Mouse (Mus musculus) monocyte, adult 2 months (primary cell): Measurements from ENCODE around the gene Wnt11.

Experiments
- DNase-seq, 2 experiments: peaks; one replicate each; pipeline ENCODE4 v3.0.0; 2022; ENCODE audit warnings: low spot score in 2 of 2, low read depth in 1 of 2

The Wnt11 gene

GRCm38 (mm10) chr7:98834711-98835321, at the start of gene Wnt11:
Gene Wnt11 (plus strand): TSS chr7:98835112.
- DNase-seq, result no peak

- no peak for DNase-seq
These were observed 47.9 kb upstream of the Wnt11 start for GRCm38 (mm10) chr7:98786792-98787612.

DNA sequence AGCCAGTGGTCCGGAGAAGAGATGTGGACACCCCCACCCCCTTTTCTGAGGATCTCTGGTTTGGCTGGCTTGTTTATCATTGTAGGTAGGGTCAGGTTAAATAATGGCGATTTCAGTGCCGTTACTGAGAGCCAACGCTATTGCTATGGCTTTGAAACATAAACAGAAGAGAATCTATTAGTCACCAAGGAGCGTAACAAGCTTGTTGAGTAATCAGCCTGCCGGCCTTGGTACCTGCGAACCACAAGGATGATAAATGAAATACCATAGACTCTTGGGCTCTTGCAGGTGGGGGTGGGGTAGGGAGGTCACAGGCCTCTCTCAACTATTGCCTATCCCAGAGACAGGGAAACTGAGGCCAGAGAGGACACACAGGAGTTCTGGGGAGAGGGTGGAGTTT, 46.2 kb upstream of the Wnt11 start:
- DNase-seq, result no peak

DNA sequence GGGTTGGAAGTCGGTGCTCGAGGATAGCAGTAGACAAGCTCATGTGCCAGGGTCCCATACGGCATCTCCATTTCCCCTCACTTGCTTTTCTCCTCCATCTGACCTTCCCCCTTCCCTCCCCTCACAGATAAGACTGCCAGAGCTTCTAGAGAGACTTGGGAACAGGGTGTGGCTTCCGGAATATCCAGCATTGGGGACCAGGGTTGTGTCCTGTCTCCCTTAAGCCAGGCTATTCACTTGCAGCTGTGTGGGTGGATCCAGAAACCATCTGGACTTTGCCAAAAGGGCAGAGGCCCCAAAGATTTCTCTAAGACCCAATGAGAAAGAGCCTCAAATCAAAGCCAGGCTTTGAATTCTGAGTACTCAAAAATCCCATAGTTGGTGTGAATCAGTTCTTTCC, 45.8 kb upstream of the Wnt11 start:
- DNase-seq, result no peak

GRCm38 (mm10) chr7:98791864-98792263, 43.0 kb upstream of the Wnt11 start:
- no peak for DNase-seq

GRCm38 (mm10) chr7:98793811-98794210, 41.1 kb upstream of the Wnt11 start:
- DNase-seq, result no peak

GRCm38 (mm10) chr7:98794444-98794843, 40.5 kb upstream of the Wnt11 start:
- no peak for DNase-seq

- DNase-seq, result no peak
These were observed 39.3 kb upstream of the Wnt11 start for GRCm38 (mm10) chr7:98795637-98796036.

GRCm38 (mm10) chr7:98797347-98798133, 37.4 kb upstream of the Wnt11 start:
- DNase-seq, result no peak

DNA sequence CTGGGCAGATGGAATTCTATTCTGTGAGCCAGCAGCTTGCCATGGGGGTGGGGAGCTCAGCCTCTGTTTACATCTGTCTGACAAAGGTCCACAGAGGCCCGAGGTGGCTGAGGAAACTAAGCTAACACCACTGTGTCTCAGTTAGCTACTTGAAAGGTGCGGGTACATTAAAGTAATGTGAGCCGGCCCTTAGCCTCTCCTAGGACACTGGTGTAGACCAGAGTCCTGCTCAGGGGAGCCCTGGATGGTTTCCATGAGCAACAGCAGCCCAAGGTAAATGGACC, 36.8 kb upstream of the Wnt11 start:
- DNase-seq, result no peak

DNA sequence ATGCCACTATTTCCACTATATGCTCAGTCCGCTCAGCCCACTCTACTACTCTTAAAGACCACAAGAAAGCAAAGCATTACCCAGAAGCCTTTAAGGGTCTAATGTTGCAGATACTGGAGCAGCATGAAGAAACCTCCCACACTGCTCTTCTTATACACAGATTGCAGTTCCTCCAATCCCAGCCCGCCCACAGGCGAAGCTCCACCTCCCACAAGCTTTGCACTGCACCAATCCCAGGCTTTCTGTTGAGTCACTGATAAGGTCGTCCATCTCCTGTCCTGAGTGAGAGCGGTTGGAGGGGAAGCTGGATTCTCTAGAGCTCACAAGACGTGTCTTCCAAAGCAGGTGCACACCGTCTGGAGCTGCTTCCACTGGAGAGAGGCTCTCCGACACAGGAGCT, 34.5 kb upstream of the Wnt11 start:
- DNase-seq, result no peak

GRCm38 (mm10) chr7:98801086-98801485, 33.8 kb upstream of the Wnt11 start:
- peak in 1 of 2 experiments; percentile 17 for DNase-seq

- peak; percentile 15 to 36 for DNase-seq
These were observed 31.7 kb upstream of the Wnt11 start for GRCm38 (mm10) chr7:98803181-98803580.

DNA sequence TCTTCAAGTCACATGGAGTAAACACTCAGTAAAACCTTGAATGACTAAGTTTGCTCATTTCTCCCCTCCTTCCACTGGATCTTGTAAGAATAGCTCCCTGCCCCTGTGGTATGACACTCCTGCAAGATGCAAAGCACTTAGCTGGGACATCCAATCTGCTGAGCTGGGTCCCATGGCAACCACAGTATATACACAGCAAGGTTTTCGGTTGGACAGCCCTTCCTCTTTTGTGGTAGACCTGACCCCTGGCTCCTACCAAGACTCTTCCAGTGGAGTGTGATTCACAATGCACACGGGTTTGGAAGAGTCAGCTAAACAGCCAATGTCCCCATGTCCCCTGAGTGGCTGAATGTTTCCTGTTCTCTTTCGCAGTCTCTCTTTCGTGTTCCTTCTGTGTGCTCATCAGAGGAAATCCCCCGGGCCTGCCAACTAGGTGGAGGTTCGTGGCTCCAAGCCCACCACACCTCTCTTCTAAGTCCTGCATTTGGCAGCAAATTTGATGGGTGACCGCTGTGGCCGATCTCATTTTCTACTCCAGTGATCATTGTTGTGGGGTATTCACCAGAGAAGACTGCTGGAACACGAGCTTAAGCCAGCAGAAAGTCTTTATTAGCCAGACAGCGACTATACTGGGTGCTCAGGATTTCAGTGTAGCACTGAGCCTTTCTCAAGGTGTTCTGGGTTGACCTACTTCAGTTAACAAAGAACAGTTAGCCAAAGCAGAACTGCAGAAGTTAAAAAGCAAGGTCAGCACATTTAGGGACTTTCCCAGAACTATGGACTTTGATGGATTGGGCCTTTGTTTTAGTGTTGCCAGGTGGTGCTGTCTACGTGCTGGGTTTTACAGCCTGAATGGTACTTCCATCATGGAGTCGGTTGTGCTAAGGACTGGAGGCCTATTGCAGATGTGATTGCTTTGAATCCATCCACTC, 29.8 kb upstream of the Wnt11 start:
- DNase-seq, result peak; percentile 78 to 87

- DNase-seq, result no peak
These were observed 28.0 kb upstream of the Wnt11 start for GRCm38 (mm10) chr7:98806961-98807360.

- peak; percentile 57 to 71 for DNase-seq
These were observed 25.5 kb upstream of the Wnt11 start for GRCm38 (mm10) chr7:98809372-98809771.

GRCm38 (mm10) chr7:98810619-98811018, 24.3 kb upstream of the Wnt11 start:
- DNase-seq, result no peak

DNA sequence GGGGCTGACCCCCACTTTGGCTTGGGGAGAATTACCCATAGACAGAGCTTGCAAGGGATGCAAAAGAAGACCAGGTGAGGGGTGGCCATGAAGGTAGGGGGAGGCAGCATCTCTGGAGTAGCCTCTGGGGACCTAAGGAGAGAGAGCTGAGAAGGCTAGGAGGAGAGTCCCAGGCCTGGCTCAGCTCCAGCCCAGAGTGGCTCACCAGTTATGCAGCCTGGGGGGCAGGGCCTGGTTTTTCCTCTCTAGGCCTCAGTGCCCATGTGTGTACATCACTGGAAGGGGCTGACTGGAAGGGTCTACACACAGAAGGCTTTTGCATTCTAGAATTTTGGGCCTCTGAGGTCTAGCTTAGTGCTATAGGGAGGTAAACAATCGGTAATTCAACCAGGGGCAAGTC, 14.4 kb upstream of the Wnt11 start:
- no peak for DNase-seq

DNA sequence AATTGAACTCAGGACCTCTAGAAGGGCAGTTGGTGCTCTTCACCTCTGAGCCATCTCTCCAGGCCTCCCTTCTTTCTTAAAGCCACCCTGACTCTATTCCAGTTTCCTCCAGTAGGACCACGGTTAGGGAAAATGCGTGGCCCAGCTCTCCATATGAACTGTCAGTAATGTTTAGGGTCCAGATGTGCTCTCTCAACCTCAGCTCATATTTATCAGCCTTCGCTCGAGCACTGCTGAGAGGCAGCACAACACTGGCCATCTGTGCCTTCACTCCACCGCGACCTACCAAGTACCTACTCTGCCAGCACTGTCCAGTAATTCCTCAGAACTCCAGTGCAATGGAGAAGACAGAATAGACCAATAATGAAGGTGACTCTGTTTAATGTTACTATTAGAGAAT, 12.0 kb upstream of the Wnt11 start:
- DNase-seq, result no peak

GRCm38 (mm10) chr7:98823896-98824822, 10.8 kb upstream of the Wnt11 start:
- DNase-seq, result no peak
